Mouse (Mus musculus) intestine, embryonic 16.5 days (tissue): Measurements from ENCODE around the gene Uqcrc1. TPM values are rescaled to one million over a fixed set of nuclear protein-coding genes. Genes with fewer than 3 reads are reported as not detected.
A peak's percentile ranks its signal among the peaks of the same experiment; 100 is the strongest.

Experiments used
- ATAC-seq: fragments of 200-750 bp; cut with Nextera tagmentation; 2 replicates; pipeline ENCODE4 v1.8.0; 2017; ENCODE audit warnings: moderate TSS enrichment, moderate library complexity
- H3K27ac ChIP-seq: fragments of 300-500 bp; sonication (generic); 2 replicates; pipeline ENCODE4 v1.5.1; 2014; ENCODE audit warnings: mild to moderate bottlenecking, low read length
- H3K27me3 ChIP-seq: fragments of 300-500 bp; sonication (generic); replicated peaks from 2 replicates; pipeline ENCODE4 v1.6.1; 2014; ENCODE audit warnings: low read length, control low read depth, mixed read lengths; ENCODE audit not compliant: control insufficient read depth, insufficient read depth
- H3K36me3 ChIP-seq: fragments of 300-500 bp; sonication (generic); 2 replicates; pipeline ENCODE4 v1.6.1; 2014; ENCODE audit warnings: low read length, control low read depth; ENCODE audit not compliant: control insufficient read depth, insufficient read depth
- H3K4me1 ChIP-seq: fragments of 300-500 bp; sonication (generic); 2 replicates; pipeline ENCODE4 v1.6.1; 2014; ENCODE audit warnings: low read length, control low read depth, mixed read lengths; ENCODE audit not compliant: control insufficient read depth, insufficient read depth
- H3K4me2 ChIP-seq: fragments of 300-500 bp; sonication (generic); 2 replicates; pipeline ENCODE4 v1.6.1; 2014; ENCODE audit warnings: low read depth, low read length, control low read depth
- H3K4me3 ChIP-seq: fragments of 300-500 bp; sonication (generic); 2 replicates; pipeline ENCODE4 v1.5.1; 2014; ENCODE audit warnings: mild to moderate bottlenecking, low read length
- H3K9ac ChIP-seq: fragments of 300-500 bp; sonication (generic); 2 replicates; pipeline ENCODE4 v1.6.1; 2014; ENCODE audit warnings: low read depth, low read length
- H3K9me3 ChIP-seq: fragments of 300-500 bp; sonication (generic); 2 replicates; pipeline ENCODE4 v1.6.1; 2016; ENCODE audit warnings: low read length, control low read depth; ENCODE audit not compliant: control insufficient read depth
- WGBS: fragments of 180-500 bp; shearing (Covaris S2); extraction: QIAGEN DNeasy Blood & Tissue Kit; methylation state at CpG from one replicate; pipeline ENCODE4 v1.1.7; 2014; 5-methylcytosine and 5-hydroxymethylcytosine counted together
- polyA plus RNA-seq: library from polyadenylated mRNA; unstranded; fragments of >200 nt; fragmentation: Nextera tagmentation; extraction: Ambion mirVana; gene quantifications from 2 replicates; pipeline ENCODE4 v1.2.1, GENCODE M21; 2015

The Uqcrc1 gene
- 730 and 748 TPM in 2 replicates for polyA plus RNA-seq

DNA sequence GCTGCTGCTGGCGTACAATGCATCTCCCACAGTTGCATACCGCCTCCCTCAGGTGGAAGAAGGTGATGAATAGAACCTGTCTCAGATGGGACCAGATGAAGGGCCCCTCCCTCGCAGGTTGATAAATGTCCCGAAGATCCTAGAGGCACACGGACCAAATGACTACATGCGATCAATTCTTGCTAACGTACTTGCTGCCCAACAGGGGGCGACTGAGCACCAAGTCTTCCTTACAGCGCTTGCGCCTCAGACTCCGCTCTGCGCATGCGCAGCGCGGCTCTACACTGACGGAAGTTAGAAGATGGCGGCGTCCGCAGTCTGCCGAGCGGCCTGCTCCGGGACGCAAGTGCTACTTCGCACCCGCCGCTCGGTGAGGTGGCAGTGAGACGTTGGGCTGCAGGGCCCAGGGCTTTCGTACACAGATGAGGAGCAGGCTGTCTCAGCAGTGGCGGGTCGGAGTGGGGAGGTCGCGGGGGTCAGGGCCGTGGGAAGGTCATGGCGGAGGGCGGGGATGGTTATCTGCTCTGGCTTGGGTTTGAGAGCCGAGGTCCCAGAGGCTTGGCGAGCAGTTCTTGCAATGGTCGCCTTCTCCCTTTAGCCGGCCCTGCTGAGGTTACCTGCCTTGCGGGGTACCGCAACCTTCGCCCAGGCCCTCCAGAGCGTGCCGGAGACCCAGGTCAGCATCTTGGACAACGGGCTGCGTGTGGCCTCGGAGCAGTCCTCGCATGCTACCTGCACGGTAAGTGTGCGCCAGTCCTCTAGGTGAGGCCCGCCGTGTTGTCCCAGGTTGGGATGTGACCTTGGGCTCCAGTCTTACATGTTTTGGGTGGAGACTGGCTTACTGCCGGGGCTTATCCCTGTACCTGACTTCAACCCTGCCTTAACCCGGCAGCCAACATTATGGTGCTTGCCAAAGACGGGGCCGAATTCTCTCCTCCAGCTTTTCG, at the start of gene Uqcrc1:
Uqcrc1 (plus strand) TSS at position 216 of the 947 bp plus-strand sequence.
- no peaks in the 10 kb centered on the region for H3K27me3 ChIP-seq
- H3K36me3 ChIP-seq = peaks cover 4% of the 10 kb centered on the region; the same call in 1 of the 2 replicates
- WGBS = under 1% methylated on average over 58 of the region's 58 CpGs
- H3K4me1 ChIP-seq = peaks cover 7% of the 10 kb centered on the region; the same call in 1 of the 2 replicates
- peak within 1 kb of the TSS; percentile 75 for H3K4me2 ChIP-seq
- ATAC-seq = peak; percentile 94
- no peaks in the 10 kb centered on the region for H3K9me3 ChIP-seq
- H3K9ac ChIP-seq = peak within 1 kb of the TSS; percentile 89
- H3K27ac ChIP-seq = peak within 1 kb of the TSS; percentile 60
- H3K4me3 ChIP-seq = peak within 1 kb of the TSS; percentile 89

DNA sequence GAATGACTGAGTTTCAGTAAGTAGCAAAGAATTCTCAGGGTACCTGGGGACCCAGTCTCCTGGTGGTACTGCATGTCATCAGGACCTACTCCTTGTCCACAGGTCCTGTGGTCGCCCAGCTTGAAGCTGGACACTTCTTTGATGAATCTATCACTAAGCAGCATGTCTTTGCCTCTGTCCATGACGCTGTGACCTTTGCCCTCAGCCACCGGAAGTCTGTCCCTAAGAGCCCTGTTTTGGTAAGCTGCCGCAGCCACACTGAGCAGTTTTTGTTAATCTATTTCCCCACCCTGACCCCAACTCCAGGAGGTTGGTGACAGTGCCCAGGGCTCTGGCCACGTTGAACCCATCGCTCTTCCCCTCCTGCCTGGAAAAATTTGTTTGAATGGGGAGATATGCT, 24.1 kb upstream of the Uqcrc1 start:
- 62% methylated on average over 6 of the region's 6 CpGs for WGBS
- Histone ChIP-seq H3K4me2 (no peak overlapping the region), H3K9me3 (no peaks in the 10 kb centered on the region), H3K4me1 (no peaks in the 10 kb centered on the region), H3K4me3 (no peak overlapping the region), H3K9ac (no peak overlapping the region), H3K36me3 (no peaks in the 10 kb centered on the region), H3K27ac (no peak overlapping the region), H3K27me3 (no peaks in the 10 kb centered on the region)
- no peak for ATAC-seq

DNA sequence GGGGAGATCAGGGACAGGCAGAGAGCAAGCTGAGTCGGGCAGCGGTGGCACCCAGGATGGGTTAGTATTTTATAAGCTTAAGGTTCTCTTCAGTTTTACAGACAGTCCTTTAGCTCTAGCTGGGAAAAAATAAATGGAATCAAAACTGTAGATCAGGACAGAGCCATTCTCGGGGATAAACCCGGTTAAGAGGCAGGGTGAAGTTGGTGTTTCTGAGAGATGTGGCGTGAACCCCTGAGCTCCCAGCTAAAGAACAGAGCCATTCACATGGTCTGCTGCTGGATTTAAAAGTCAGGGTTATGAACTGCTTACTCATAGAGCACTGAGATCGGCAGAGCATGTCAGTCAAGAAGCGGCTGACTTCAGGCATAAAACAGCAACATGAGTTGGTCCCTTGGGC, 23.3 kb upstream of the Uqcrc1 start:
- H3K4me3 ChIP-seq = no peak overlapping the region
- ATAC-seq = no peak
- H3K4me1 ChIP-seq = no peaks in the 10 kb centered on the region
- no peaks in the 10 kb centered on the region for H3K27me3 ChIP-seq
- H3K27ac ChIP-seq = no peak overlapping the region
- WGBS = 84% methylated on average over 7 of the region's 7 CpGs
- H3K9me3 ChIP-seq = no peaks in the 10 kb centered on the region
- no peak overlapping the region for H3K9ac ChIP-seq
- no peaks in the 10 kb centered on the region for H3K36me3 ChIP-seq
- no peak overlapping the region for H3K4me2 ChIP-seq

DNA sequence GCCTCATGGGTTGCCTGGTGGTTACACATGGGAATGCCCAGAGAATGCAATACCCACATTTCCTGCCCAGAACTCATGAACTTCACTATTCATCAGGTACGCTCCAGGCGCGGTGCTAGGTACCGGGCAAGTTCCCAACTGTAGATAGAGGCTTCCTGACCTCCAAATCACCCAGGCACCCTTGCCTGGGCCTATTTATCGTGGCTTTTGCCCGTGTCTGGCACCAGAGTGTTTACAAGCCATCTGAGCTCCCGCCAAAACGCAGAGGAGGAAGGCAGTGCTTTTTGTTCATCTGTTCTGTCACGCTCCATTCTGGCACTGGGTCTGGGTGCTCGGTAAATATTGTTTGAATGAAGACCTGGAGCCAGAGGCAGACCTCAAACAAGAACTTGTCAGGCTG, 22.8 kb upstream of the Uqcrc1 start:
- Histone ChIP-seq H3K36me3 (no peaks in the 10 kb centered on the region), H3K4me2 (no peak overlapping the region), H3K4me1 (no peaks in the 10 kb centered on the region), H3K9me3 (no peaks in the 10 kb centered on the region), H3K9ac (no peak overlapping the region), H3K4me3 (no peak overlapping the region), H3K27ac (no peak overlapping the region), H3K27me3 (no peaks in the 10 kb centered on the region)
- ATAC-seq = no peak
- WGBS = 69% methylated on average over 10 of the region's 10 CpGs

DNA sequence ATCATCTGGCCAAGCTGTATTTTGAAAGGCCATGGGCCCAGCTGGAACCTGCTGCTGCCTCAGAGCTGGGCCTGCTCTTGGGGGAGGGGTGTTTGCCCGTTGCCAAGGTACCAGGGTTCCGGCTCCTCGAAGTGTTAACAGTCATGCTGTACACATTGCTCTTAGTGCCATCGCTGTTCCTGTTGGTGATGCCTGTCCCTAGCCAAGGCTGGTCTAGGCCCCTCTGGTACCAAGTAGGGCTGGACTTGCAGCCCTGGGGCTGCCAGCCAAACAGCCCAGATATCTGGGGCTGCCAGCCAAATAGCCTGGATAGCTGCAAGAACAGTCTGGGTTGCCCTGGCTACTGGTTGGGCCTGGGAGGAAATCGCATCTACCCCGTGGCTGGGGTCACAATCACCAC, 21.9 kb upstream of the Uqcrc1 start, which contains the start of gene Tmem89:
Tmem89 (plus strand) TSS at position 129 of the 400 bp plus-strand sequence.
- ATAC-seq = no peak
- 70% methylated on average over 6 of the region's 6 CpGs for WGBS
- Histone ChIP-seq H3K9ac (no peak within 1 kb of the TSS), H3K4me1 (no peaks in the 10 kb centered on the region), H3K9me3 (no peaks in the 10 kb centered on the region), H3K4me3 (no peak within 1 kb of the TSS), H3K4me2 (no peak within 1 kb of the TSS), H3K27me3 (no peaks in the 10 kb centered on the region), H3K27ac (no peak within 1 kb of the TSS), H3K36me3 (no peaks in the 10 kb centered on the region)

DNA sequence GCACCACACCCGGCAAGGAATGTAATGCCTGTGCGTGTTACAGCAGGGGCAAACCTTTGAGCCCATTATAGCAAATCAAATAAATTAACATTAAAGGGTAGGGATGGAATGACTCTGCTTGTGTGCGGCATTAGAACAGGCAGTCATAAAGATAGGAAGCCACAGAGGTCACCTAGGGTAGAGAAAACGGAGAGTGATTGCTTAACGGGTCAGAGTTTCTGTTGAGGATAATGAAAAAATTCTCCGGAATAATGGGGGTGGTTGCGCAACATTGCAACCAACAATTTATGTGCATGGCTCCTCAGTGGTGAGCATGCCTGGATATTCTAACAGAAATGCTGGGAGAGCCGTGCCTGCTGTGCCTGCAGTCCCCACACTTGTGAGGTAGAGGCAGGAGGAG, 10.5 kb upstream of the Uqcrc1 start:
- Histone ChIP-seq H3K9ac (no peak overlapping the region), H3K4me1 (no peaks in the 10 kb centered on the region), H3K9me3 (no peaks in the 10 kb centered on the region), H3K36me3 (no peaks in the 10 kb centered on the region), H3K27me3 (no peaks in the 10 kb centered on the region), H3K4me2 (no peak overlapping the region), H3K27ac (no peak overlapping the region), H3K4me3 (no peak overlapping the region)
- WGBS = 43% methylated on average over 8 of the region's 8 CpGs
- peak; percentile 91 for ATAC-seq

DNA sequence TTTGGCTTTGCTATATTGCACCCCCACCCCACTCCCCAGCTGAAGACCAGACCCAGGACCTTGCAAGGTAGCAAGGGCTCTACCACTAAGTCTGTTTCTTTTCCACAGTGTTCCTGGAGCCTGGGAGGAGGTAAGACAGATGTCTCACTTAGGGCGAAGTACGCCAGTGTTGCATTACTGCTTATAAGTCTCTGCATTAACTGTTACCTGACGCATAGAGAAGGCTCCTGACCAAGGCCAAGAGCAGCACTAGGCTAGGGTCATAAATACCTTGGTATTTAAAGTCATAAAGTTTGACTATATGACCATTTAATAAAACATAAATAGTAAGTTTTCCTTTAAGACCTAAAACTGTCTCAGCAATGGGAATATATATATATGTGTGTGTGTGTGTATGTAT, 8.0 kb upstream of the Uqcrc1 start:
- WGBS = 62% methylated on average over 3 of the region's 3 CpGs
- no peak overlapping the region for H3K4me2 ChIP-seq
- H3K9ac ChIP-seq = no peak overlapping the region
- no peaks in the 10 kb centered on the region for H3K9me3 ChIP-seq
- H3K27ac ChIP-seq = no peak overlapping the region
- no peaks in the 10 kb centered on the region for H3K4me1 ChIP-seq
- no peaks in the 10 kb centered on the region for H3K27me3 ChIP-seq
- ATAC-seq = peak; percentile 75
- H3K36me3 ChIP-seq = no peaks in the 10 kb centered on the region
- no peak overlapping the region for H3K4me3 ChIP-seq

DNA sequence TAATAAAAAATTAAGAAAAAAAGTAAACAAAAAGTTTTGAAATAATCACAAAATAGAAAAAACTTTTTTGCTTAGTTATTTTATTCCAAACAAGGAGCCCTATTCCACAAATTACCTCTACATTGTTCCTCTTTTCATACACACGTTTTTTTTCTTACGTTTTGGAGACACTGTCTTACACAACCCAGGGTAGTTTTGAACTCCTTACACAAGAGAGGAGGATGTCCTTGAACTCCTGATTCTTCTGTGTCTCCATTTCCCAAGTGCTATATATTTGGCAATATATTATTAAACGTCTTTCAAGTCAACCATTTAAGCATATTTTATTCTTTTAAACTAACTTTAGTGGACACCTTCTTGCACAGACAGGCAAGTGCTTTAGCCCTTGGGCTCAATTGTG, 442 bp upstream of the Uqcrc1 start:
- 14% methylated on average over 3 of the region's 3 CpGs for WGBS
- no peak overlapping the region; the same call in 1 of the 2 replicates for H3K4me2 ChIP-seq
- no peak for ATAC-seq

DNA sequence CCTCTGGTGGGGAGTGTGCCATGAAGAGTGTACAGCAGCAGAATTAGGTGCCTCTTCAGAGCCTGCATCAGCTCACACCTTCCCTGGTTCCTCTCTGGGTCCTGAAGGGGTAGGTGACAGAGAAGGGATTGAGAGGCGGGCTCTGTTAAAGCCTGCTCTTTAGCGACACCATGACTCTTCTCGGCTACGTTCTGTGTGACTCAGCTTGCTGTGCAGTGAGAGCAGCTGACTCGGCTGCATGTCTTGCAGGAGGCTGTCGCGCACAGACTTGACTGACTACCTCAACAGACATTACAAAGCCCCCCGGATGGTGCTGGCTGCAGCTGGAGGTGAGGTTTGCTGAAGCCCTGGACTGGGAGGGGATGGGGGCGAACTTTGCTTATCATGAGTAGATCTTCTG, 8.7 kb downstream of the Uqcrc1 start:
- H3K4me1 ChIP-seq = 0 out of 2 replicates have a peak, but pooled peaks cover 3% of the 10 kb centered on the region
- 76% methylated on average over 9 of the region's 9 CpGs for WGBS
- H3K27me3 ChIP-seq = no peaks in the 10 kb centered on the region
- ATAC-seq = no peak
- H3K36me3 ChIP-seq = peaks cover 36% of the 10 kb centered on the region
- H3K9ac ChIP-seq = no peak overlapping the region
- no peak overlapping the region for H3K27ac ChIP-seq
- no peak overlapping the region for H3K4me3 ChIP-seq
- H3K4me2 ChIP-seq = no peak overlapping the region
- no peaks in the 10 kb centered on the region for H3K9me3 ChIP-seq

More for the DNA sequence above, 442 bp upstream of the Uqcrc1 start:
- Histone ChIP-seq H3K9me3 (no peaks in the 10 kb centered on the region), H3K4me3 (peak overlapping the region; percentile 89), H3K9ac (no peak overlapping the region), H3K4me1 (peaks cover 7% of the 10 kb centered on the region; the same call in 1 of the 2 replicates), H3K27me3 (no peaks in the 10 kb centered on the region), H3K36me3 (peaks cover 4% of the 10 kb centered on the region; the same call in 1 of the 2 replicates), H3K27ac (no peak overlapping the region)
